Mouse (Mus musculus) stomach, embryonic 15.5 days (tissue): ENCODE measurements around the gene Pheta2. TPM values are rescaled to one million over a fixed set of nuclear protein-coding genes. Genes with fewer than 3 reads are reported as not detected.
"Not testable (repeated sequence)": the region's sequence is repeated elsewhere in the genome, so short reads cannot be mapped to it uniquely, and the experiment has no call there.

ENCODE experiments used
- ATAC-seq: fragments of 200-750 bp; cut with Nextera tagmentation; 2 replicates; pipeline ENCODE4 v1.8.0; 2017; ENCODE audit warnings: low read depth, moderate number of reproducible peaks, moderate TSS enrichment; ENCODE audit not compliant: insufficient read depth, low FRiP score
- H3K27ac ChIP-seq: fragments of 300-500 bp; sonication (generic); 2 replicates; pipeline ENCODE4 v1.5.1; 2015; ENCODE audit warnings: mild to moderate bottlenecking, inconsistent platforms
- H3K27me3 ChIP-seq: fragments of 300-500 bp; sonication (generic); replicated peaks from 2 replicates; pipeline ENCODE4 v1.6.1; 2015; ENCODE audit warnings: inconsistent platforms
- H3K36me3 ChIP-seq: fragments of 300-500 bp; sonication (generic); 2 replicates; pipeline ENCODE4 v1.6.1; 2015; ENCODE audit warnings: inconsistent platforms
- H3K4me1 ChIP-seq: fragments of 300-500 bp; sonication (generic); 2 replicates; pipeline ENCODE4 v1.6.1; 2015; ENCODE audit warnings: inconsistent platforms
- H3K4me2 ChIP-seq: fragments of 300-500 bp; sonication (generic); 2 replicates; pipeline ENCODE4 v1.6.1; 2015; ENCODE audit warnings: mild to moderate bottlenecking, inconsistent platforms
- H3K4me3 ChIP-seq: fragments of 300-500 bp; sonication (generic); replicated peaks from 2 replicates; pipeline ENCODE4 v1.5.1; 2015; ENCODE audit warnings: inconsistent platforms
- H3K9ac ChIP-seq: fragments of 300-500 bp; sonication (generic); 2 replicates; pipeline ENCODE4 v1.6.1; 2015; ENCODE audit warnings: inconsistent platforms
- H3K9me3 ChIP-seq: fragments of 300-500 bp; sonication (generic); 2 replicates; pipeline ENCODE4 v1.6.1; 2016; ENCODE audit warnings: inconsistent platforms
- WGBS: fragments of 180-500 bp; shearing (Covaris S2); methylation state at CpG from one replicate; pipeline ENCODE4 v1.1.7; 2015; 5-methylcytosine and 5-hydroxymethylcytosine counted together
- polyA plus RNA-seq: library from polyadenylated mRNA; unstranded; fragments of >200 nt; fragmentation: Nextera tagmentation; extraction: Ambion mirVana; gene quantifications from 2 replicates; pipeline ENCODE4 v1.2.1, GENCODE M21; 2015

Gene Pheta2
- polyA plus RNA-seq, 1 experiment from 2014 or later: 18.4 TPM

GRCm38 (mm10) chr15:82354126-82354945 lies 15.6 kb downstream of the Pheta2 start, which contains the start of gene Ndufa6:
TSS of gene Ndufa6 (minus strand) at chr15:82354322.
- Histone ChIP-seq H3K4me3 (peak within 1 kb of the TSS; percentile 79), H3K27ac (peak within 1 kb of the TSS; percentile 94), H3K9me3 (no peaks in the 10 kb centered on the region), H3K27me3 (no peaks in the 10 kb centered on the region), H3K9ac (peak within 1 kb of the TSS; percentile 94), H3K4me1 (peaks cover 30% of the 10 kb centered on the region), H3K36me3 (peaks cover 11% of the 10 kb centered on the region), H3K4me2 (peak within 1 kb of the TSS; percentile 74)
- WGBS: 1% methylated on average over 57 of the region's 57 CpGs
- ATAC-seq: peak; percentile 99

DNA sequence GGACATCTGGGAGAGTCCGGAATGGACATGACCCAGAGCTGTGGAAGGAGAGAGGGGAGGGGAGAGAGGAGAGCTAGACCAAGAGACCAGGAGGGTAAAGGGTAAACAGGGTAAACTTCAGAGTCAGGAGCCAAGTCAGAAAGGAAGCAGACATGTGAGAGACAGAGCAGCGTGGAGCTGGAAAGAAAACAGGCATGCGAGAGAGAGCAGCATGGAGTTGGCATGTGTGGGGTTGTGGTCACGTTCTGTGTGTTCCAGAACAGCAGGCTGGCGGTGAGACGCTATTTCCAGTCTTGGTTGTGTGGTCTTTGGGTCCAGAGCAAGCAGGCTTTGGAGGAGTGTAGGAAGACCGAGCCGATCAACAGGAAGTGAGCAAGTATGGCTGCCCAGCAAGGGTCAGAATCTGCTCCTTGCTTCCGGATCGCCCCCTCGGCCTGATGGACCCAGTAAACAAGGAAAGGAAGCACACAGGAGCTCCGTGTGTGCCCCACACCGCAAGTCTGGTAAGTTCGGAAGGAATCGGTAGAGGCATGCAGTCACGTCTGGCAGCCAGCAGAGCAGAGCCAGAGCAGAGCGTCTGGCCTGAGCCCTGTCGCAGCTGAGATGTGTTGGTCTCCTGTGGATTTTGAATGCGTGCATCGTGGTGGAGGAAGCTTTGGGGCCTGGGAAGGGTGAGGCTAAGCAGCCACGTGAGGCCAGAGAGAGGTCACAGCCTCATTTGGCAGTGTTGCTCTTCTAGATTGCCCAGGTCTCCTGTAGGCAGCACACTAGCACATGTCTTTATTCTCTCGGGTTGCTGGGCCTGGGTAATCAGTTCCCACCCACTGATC lies 19.9 kb downstream of the Pheta2 start:
- Histone ChIP-seq H3K9ac (no peak overlapping the region), H3K36me3 (no peaks in the 10 kb centered on the region), H3K4me3 (no peak overlapping the region), H3K27me3 (no peaks in the 10 kb centered on the region), H3K27ac (peak overlapping the region; percentile 57), H3K9me3 (no peaks in the 10 kb centered on the region), H3K4me1 (peaks cover 11% of the 10 kb centered on the region), H3K4me2 (no peak overlapping the region)
- WGBS: 53% methylated on average over 22 of the region's 22 CpGs
- ATAC-seq: no peak

DNA sequence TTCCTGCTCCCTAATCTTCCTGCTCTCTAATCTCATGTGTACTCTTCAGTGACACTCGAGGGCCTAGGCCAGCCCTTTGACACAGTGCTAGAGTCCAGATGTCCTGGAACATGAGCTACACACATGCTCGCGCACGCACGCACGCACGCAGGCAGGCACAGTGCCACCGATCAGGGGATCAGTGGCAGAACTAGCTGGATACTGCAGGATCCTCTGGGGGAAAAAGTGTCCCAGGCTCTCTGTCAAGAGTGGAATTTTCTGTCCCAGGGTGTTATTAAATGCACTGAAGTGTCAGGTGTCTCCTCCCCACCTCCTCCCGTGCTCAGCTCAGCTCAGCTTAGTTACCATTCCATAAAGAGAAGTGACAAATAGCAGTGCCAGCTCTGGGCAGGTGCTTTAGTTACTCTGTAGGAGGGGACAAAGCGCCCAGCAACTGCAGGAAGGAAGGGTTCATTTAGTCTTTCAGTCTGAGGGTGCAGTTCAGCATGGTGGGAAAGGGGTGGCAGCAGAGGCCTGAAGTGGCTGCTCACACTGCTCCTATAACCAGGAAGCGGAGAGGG lies 22.8 kb downstream of the Pheta2 start:
- H3K4me2 ChIP-seq: no peak overlapping the region
- no peak overlapping the region for H3K4me3 ChIP-seq
- WGBS: 63% methylated on average over 11 of the region's 11 CpGs
- no peak overlapping the region for H3K9ac ChIP-seq
- peaks cover 7% of the 10 kb centered on the region for H3K4me1 ChIP-seq
- no peaks in the 10 kb centered on the region for H3K27me3 ChIP-seq
- peak; percentile 80; the same call in 1 of the 2 replicates for ATAC-seq
- H3K36me3 ChIP-seq: no peaks in the 10 kb centered on the region
- H3K9me3 ChIP-seq: no peaks in the 10 kb centered on the region
- H3K27ac ChIP-seq: peak overlapping the region; percentile 65; the same call in 1 of the 2 replicates

GRCm38 (mm10) chr15:82362234-82362633 lies 23.5 kb downstream of the Pheta2 start:
- WGBS: 74% methylated on average over 4 of the region's 4 CpGs
- Histone ChIP-seq H3K27ac (no peak overlapping the region), H3K9ac (no peak overlapping the region), H3K4me3 (no peak overlapping the region), H3K36me3 (no peaks in the 10 kb centered on the region), H3K27me3 (no peaks in the 10 kb centered on the region), H3K4me2 (no peak overlapping the region), H3K9me3 (no peaks in the 10 kb centered on the region), H3K4me1 (peaks cover 7% of the 10 kb centered on the region)
- ATAC-seq: no peak

DNA sequence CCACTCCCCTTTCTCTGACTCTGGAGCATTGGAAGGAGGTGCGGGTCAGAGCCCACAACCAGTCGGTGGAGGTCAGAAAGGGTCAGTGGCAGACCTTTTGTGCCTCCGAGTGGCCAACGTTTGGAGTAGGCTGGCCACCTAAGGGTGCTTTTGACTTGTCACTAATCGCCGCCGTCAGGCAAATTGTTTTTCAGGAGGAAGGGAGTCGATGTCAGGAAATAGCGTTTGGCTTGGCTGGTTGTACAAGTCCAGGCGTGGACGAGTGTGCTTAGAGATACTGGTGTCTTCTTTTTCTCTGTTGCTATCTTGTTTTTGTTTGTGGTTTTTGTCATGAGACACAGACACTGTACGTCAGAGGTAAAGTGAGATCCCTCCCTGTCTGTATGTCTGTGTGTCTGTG lies 25.1 kb downstream of the Pheta2 start:
- ATAC-seq, H3K9ac ChIP-seq, H3K36me3 ChIP-seq, H3K27ac ChIP-seq, H3K4me3 ChIP-seq, H3K27me3 ChIP-seq, H3K4me1 ChIP-seq, H3K4me2 ChIP-seq, H3K9me3 ChIP-seq: not testable (repeated sequence)
- 72% methylated on average over 9 of the region's 12 CpGs for WGBS

- H3K4me1 ChIP-seq, H3K36me3 ChIP-seq, H3K27ac ChIP-seq, ATAC-seq, H3K9me3 ChIP-seq, H3K27me3 ChIP-seq, H3K4me3 ChIP-seq, H3K9ac ChIP-seq: not testable (repeated sequence)
- peak overlapping the region; percentile 37 for H3K4me2 ChIP-seq
- 5% methylated on average over 6 of the region's 9 CpGs for WGBS
Observed at GRCm38 (mm10) chr15:82364561-82364960, 25.8 kb downstream of the Pheta2 start.

DNA sequence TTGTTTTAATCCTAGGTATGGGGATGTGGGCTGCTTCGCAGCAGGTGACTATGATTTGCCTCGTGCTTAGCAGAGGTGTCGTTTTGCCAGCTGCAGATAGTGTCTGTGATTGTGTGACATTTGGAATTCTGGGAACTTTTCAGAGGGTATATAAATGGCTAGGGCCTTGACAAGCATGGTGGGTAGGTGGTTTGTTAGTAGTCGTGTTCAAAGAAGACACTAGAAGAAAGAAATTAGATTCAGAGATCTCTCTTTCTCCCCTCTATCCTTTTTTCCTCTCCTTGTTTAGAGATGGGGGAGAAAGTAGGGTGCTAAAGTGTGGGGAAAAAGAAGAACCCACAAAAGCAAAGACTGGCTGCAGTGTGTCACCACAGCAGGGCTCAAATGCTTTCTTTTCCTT lies 29.4 kb downstream of the Pheta2 start:
- no peaks in the 10 kb centered on the region for H3K9me3 ChIP-seq
- no peak for ATAC-seq
- WGBS: 90% methylated on average over 4 of the region's 4 CpGs
- H3K4me3 ChIP-seq: no peak overlapping the region
- no peak overlapping the region for H3K27ac ChIP-seq
- H3K4me1 ChIP-seq: no peaks in the 10 kb centered on the region
- H3K27me3 ChIP-seq: no peaks in the 10 kb centered on the region
- H3K36me3 ChIP-seq: no peaks in the 10 kb centered on the region
- H3K9ac ChIP-seq: no peak overlapping the region
- H3K4me2 ChIP-seq: no peak overlapping the region

DNA sequence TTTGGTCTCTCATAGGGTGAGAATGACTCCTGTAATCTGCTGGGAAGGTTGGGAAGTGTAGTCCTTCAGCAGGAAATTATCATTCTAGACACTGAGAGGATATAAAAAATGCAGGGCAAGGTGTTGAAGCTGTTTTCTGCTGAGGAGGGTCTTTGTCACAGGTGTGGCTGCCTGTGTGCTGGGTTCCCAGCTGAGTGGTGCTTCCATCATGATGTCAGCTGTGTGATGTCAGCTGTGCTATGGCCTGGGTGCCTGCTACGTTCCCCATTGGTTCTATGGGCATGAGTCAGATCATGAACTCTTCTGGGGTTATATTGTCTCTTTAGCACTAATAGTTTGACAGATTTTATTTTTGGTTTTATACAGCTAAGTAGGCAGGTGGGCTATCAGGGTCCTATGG lies 30.1 kb downstream of the Pheta2 start:
- H3K27me3 ChIP-seq: no peaks in the 10 kb centered on the region
- no peak overlapping the region for H3K4me2 ChIP-seq
- 90% methylated on average over 1 of the region's 1 CpGs for WGBS
- H3K9ac ChIP-seq: no peak overlapping the region
- no peaks in the 10 kb centered on the region for H3K36me3 ChIP-seq
- no peak overlapping the region for H3K4me3 ChIP-seq
- H3K9me3 ChIP-seq: no peaks in the 10 kb centered on the region
- H3K27ac ChIP-seq: no peak overlapping the region
- no peak for ATAC-seq
- H3K4me1 ChIP-seq: no peaks in the 10 kb centered on the region

- 86% methylated on average over 6 of the region's 6 CpGs for WGBS
- Histone ChIP-seq H3K9me3 (no peaks in the 10 kb centered on the region), H3K27me3 (no peaks in the 10 kb centered on the region), H3K4me3 (no peak overlapping the region), H3K9ac (no peak overlapping the region), H3K4me2 (no peak overlapping the region), H3K27ac (no peak overlapping the region), H3K4me1 (0 out of 2 replicates have a peak, but pooled peaks cover 4% of the 10 kb centered on the region), H3K36me3 (no peaks in the 10 kb centered on the region)
- ATAC-seq: no peak
Observed at GRCm38 (mm10) chr15:82372446-82372845, 33.7 kb downstream of the Pheta2 start.

- Histone ChIP-seq H3K27ac (no peak overlapping the region), H3K27me3 (no peaks in the 10 kb centered on the region), H3K4me3 (no peak overlapping the region), H3K9me3 (no peaks in the 10 kb centered on the region), H3K4me2 (no peak overlapping the region), H3K4me1 (0 out of 2 replicates have a peak, but pooled peaks cover 9% of the 10 kb centered on the region), H3K9ac (no peak overlapping the region), H3K36me3 (no peaks in the 10 kb centered on the region)
- ATAC-seq: no peak
- WGBS: 85% methylated on average over 5 of the region's 5 CpGs
Observed at GRCm38 (mm10) chr15:82372991-82373390, 34.2 kb downstream of the Pheta2 start.

DNA sequence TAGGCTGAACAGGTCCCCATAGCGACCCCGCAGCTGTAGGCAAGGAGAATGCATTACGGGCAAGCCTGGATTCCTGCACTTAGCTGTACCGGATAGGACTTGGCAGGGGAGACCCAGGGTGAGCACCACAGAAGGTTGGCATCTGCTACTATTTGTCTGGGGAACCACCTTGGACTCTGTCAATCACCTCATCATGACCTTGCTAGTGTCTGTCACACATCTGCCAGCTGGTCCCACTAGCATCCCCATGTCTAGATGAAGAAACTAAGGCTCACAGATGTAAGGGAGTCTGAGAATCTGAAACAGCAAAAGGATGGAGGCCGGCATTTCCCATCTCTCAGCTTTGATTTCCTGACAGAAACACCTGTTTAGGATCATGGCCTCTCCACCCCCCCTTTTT lies 35.7 kb downstream of the Pheta2 start:
- WGBS: 87% methylated on average over 5 of the region's 5 CpGs
- H3K27ac ChIP-seq: no peak overlapping the region
- no peak overlapping the region for H3K4me3 ChIP-seq
- no peaks in the 10 kb centered on the region for H3K27me3 ChIP-seq
- no peak overlapping the region for H3K4me2 ChIP-seq
- H3K9ac ChIP-seq: no peak overlapping the region
- no peaks in the 10 kb centered on the region for H3K36me3 ChIP-seq
- 0 out of 2 replicates have a peak, but pooled peaks cover 16% of the 10 kb centered on the region for H3K4me1 ChIP-seq
- no peak for ATAC-seq
- no peaks in the 10 kb centered on the region for H3K9me3 ChIP-seq

DNA sequence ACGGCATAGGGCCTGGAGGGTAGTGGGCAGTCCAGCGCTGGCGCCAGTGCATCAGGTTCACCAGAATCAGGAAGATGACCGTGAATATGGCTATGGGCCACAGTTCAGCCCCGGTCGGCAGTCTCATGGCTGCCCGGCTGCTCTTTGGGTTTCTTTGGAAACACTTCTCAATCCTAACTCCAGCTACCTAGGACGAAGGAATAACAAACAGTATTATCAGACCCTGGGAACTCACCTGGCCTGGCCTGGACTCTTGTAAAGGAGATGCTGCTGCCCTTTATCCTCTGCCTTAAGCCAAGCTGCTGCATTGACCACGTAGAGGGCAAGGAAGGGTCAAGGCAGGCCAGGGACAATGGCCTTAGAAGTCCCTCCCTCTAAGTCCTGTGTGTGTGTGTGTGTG lies 37.1 kb downstream of the Pheta2 start:
- H3K27ac ChIP-seq: no peak overlapping the region; the same call in 1 of the 2 replicates
- no peak for ATAC-seq
- 86% methylated on average over 9 of the region's 9 CpGs for WGBS
- H3K4me1 ChIP-seq: 0 out of 2 replicates have a peak, but pooled peaks cover 23% of the 10 kb centered on the region
- H3K27me3 ChIP-seq: no peaks in the 10 kb centered on the region
- H3K4me2 ChIP-seq: no peak overlapping the region
- no peaks in the 10 kb centered on the region for H3K36me3 ChIP-seq
- H3K9me3 ChIP-seq: no peaks in the 10 kb centered on the region
- H3K9ac ChIP-seq: no peak overlapping the region
- H3K4me3 ChIP-seq: no peak overlapping the region
